Comparison of ENCODE assay signal across 23 mouse cellular contexts in genomic region chr6:38866761-38867160, GRCm38 (mm10). TPM values are rescaled to one million over a fixed set of nuclear protein-coding genes. Genes with fewer than 3 reads are reported as not detected.
DNase-seq lines count a peak whose midpoint lies in the region; ATAC-seq and TF ChIP-seq lines count a peak whose summit lies in the region.
"Had no signal": no experiment of that assay in that cellular context is flagged by ENCODE, and none has a peak within 500 bp of the region (broad histone marks: within the 10 kb centered on the region; RNA-seq: fewer than 3 reads in every experiment).

No protein-coding gene starts in this region.

- peaks cover 31% of the 10 kb centered on the region for H3K79me2 ChIP-seq in liver, adult 2 months (ENCODE audit: control insufficient read depth, insufficient read depth, low read length)

- TF ChIP-seq CTCF in kidney, adult 2 months (conservative IDR thresholded peaks at IDR 0.05; ENCODE audit: insufficient read depth, insufficient read length, low read depth, low read length), result no peak
- TF ChIP-seq CTCF in liver, adult 2 months (IDR thresholded peaks at IDR 0.05; ENCODE audit: low read depth, low read length), result no peak
- TF ChIP-seq CTCF in liver, embryonic 14.5 days (IDR thresholded peaks at IDR 0.05; ENCODE audit: low read depth), result no peak

- H3K9ac ChIP-seq in liver, adult 2 months (ENCODE audit: low read depth, low read length), result no peak overlapping the region
- no peak overlapping the region for H3K9ac ChIP-seq in liver, embryonic 11.5 days (ENCODE audit: low read depth, low read length)
- peak overlapping the region; percentile 45 for H3K9ac ChIP-seq in liver, embryonic 14.5 days (replicated peaks)
- H3K9ac ChIP-seq in liver, embryonic 16.5 days (ENCODE audit: low read depth, low read length), result peak overlapping the region; percentile 13; the same call in 1 of the 2 replicates
- H3K9ac ChIP-seq: embryonic facial prominence, embryonic 13.5 days; forebrain, embryonic 15.5 days; heart, embryonic 12.5 days; hindbrain, embryonic 14.5 days had no signal

- H3K27me3 ChIP-seq in kidney, adult 2 months (replicated peaks; ENCODE audit: control insufficient read depth, insufficient read depth, low read length), result no peaks in the 10 kb centered on the region
- no peaks in the 10 kb centered on the region for H3K27me3 ChIP-seq in liver, adult 2 months (ENCODE audit: control insufficient read depth, insufficient read depth, low read length)
- H3K27me3 ChIP-seq in liver, embryonic 11.5 days (replicated peaks; ENCODE audit: control insufficient read depth, insufficient read depth, low read length), result no peaks in the 10 kb centered on the region
- H3K27me3 ChIP-seq in liver, embryonic 14.5 days (ENCODE audit: control insufficient read depth, insufficient read depth, low read length), result no peaks in the 10 kb centered on the region
- H3K27me3 ChIP-seq in liver, embryonic 16.5 days (ENCODE audit: control insufficient read depth, insufficient read depth, low read depth, low read length), result no peaks in the 10 kb centered on the region
- H3K27me3 ChIP-seq: embryonic facial prominence, embryonic 13.5 days; forebrain, embryonic 15.5 days; heart, embryonic 12.5 days had no signal

- H3K9me3 ChIP-seq in liver, embryonic 11.5 days (ENCODE audit: control insufficient read depth, low read length), result no peaks in the 10 kb centered on the region
- no peaks in the 10 kb centered on the region for H3K9me3 ChIP-seq in liver, embryonic 14.5 days (ENCODE audit: control insufficient read depth, low read length)
- H3K9me3 ChIP-seq in liver, embryonic 16.5 days (replicated peaks; ENCODE audit: control insufficient read depth, low read length), result no peaks in the 10 kb centered on the region
- H3K9me3 ChIP-seq: embryonic facial prominence, embryonic 13.5 days; forebrain, embryonic 10.5 days; forebrain, embryonic 15.5 days; heart, embryonic 12.5 days had no signal

- no peak for ATAC-seq in liver, embryonic 11.5 days (replicated peaks; ENCODE audit: low FRiP score)
- ATAC-seq in liver, embryonic 14.5 days (ENCODE audit: insufficient read depth), result no peak
- ATAC-seq in liver, embryonic 16.5 days (ENCODE audit: low read depth), result no peak
- ATAC-seq: forebrain, embryonic 15.5 days; lung, postnatal 0 days; midbrain, embryonic 16.5 days had no signal

- DNase-seq in kidney, adult 2 months, result peak; percentile 56
- DNase-seq in kidney, adult 8-10 months, result no peak
- DNase-seq in liver, adult 2 months (ENCODE audit: extremely low read depth, low read depth, low spot score), result peak; percentile 84
- no peak for DNase-seq in liver, embryonic 11.5 days (ENCODE audit: low spot score)
- no peak for DNase-seq in liver, embryonic 14.5 days (ENCODE audit: low read depth in 3 of 3, low spot score in 3 of 3)
- DNase-seq in spleen, postnatal 4 days (ENCODE audit: low spot score in 2 of 2), result no peak
- DNase-seq: adrenal gland, postnatal 25 days; B cell, adult 2 months; cerebellum, adult 11-12 months; cerebellum, adult 9-11 months; lung, adult 18-20 months; lung, postnatal 4 days; right cerebral cortex, adult 18-20 months; right cerebral cortex, postnatal 4 days; thymus, postnatal 4 days had no signal

- H3K4me1 ChIP-seq in kidney, adult 2 months (ENCODE audit: control insufficient read depth, insufficient read depth, low read length), result peaks cover 47% of the 10 kb centered on the region
- H3K4me1 ChIP-seq in liver, adult 2 months (ENCODE audit: control insufficient read depth, insufficient read depth, low read length), result peaks cover 41% of the 10 kb centered on the region
- H3K4me1 ChIP-seq in liver, embryonic 11.5 days (replicated peaks; ENCODE audit: control insufficient read depth, insufficient read depth, low read length), result peaks cover 63% of the 10 kb centered on the region
- H3K4me1 ChIP-seq in liver, embryonic 14.5 days (replicated peaks; ENCODE audit: control insufficient read depth in 2 of 2, insufficient read depth in 2 of 2, low read length in 1 of 2), result peaks cover 46 to 58% of the 10 kb centered on the region in 2 experiments
- peaks cover 63% of the 10 kb centered on the region for H3K4me1 ChIP-seq in liver, embryonic 16.5 days (ENCODE audit: control insufficient read depth, low read depth, low read length)

- H3K36me3 ChIP-seq in kidney, adult 2 months (ENCODE audit: control insufficient read depth, insufficient read depth, low read length), result no peaks in the 10 kb centered on the region
- H3K36me3 ChIP-seq in liver, adult 2 months (ENCODE audit: control insufficient read depth, insufficient read depth, low read length), result no peaks in the 10 kb centered on the region
- peaks cover 4% of the 10 kb centered on the region; the same call in 1 of the 2 replicates for H3K36me3 ChIP-seq in liver, embryonic 11.5 days (ENCODE audit: control insufficient read depth, insufficient read depth, low read length)
- H3K36me3 ChIP-seq in liver, embryonic 14.5 days (replicated peaks; ENCODE audit: control insufficient read depth, insufficient read depth, low read depth), result peaks cover 30% of the 10 kb centered on the region
- peaks cover 8% of the 10 kb centered on the region for H3K36me3 ChIP-seq in liver, embryonic 16.5 days (ENCODE audit: control insufficient read depth, insufficient read depth)
- H3K36me3 ChIP-seq: embryonic facial prominence, embryonic 13.5 days had no signal

- no peak overlapping the region for H3K4me2 ChIP-seq in liver, embryonic 11.5 days
- peak overlapping the region; percentile 28; the same call in 1 of the 2 replicates for H3K4me2 ChIP-seq in liver, embryonic 14.5 days (ENCODE audit: low read depth)
- no peak overlapping the region for H3K4me2 ChIP-seq in liver, embryonic 16.5 days (ENCODE audit: low read depth, low read length)
- H3K4me2 ChIP-seq: embryonic facial prominence, embryonic 13.5 days; forebrain, embryonic 15.5 days; heart, embryonic 12.5 days; hindbrain, embryonic 14.5 days had no signal

- H3K27ac ChIP-seq in kidney, adult 2 months (ENCODE audit: insufficient read depth, low read depth, low read length), result peak overlapping the region; percentile 4; the same call in 1 of the 2 replicates
- H3K27ac ChIP-seq in liver, adult 2 months (replicated peaks; ENCODE audit: insufficient read depth, low read depth, low read length), result peak overlapping the region; percentile 62
- H3K27ac ChIP-seq in liver, embryonic 11.5 days (ENCODE audit: low read depth, low read length), result no peak overlapping the region
- peak overlapping the region; percentile 36 for H3K27ac ChIP-seq in liver, embryonic 14.5 days
- H3K27ac ChIP-seq in liver, embryonic 16.5 days (ENCODE audit: low read length), result peak overlapping the region; percentile 68
- H3K27ac ChIP-seq: embryonic facial prominence, embryonic 13.5 days; forebrain, embryonic 10.5 days; forebrain, embryonic 15.5 days; hindbrain, embryonic 14.5 days had no signal

- no peak overlapping the region for H3K4me3 ChIP-seq in kidney, adult 2 months (ENCODE audit: insufficient read depth, low read depth, low read length)
- H3K4me3 ChIP-seq in liver, adult 2 months (ENCODE audit: insufficient read depth, low read depth, low read length), result no peak overlapping the region
- H3K4me3 ChIP-seq in liver, embryonic 11.5 days (ENCODE audit: low read depth, low read length), result no peak overlapping the region
- H3K4me3 ChIP-seq in liver, embryonic 14.5 days (ENCODE audit: insufficient read depth in 1 of 2, low read depth in 2 of 2, low read length in 2 of 2), result no peak overlapping the region
- H3K4me3 ChIP-seq in liver, embryonic 16.5 days (ENCODE audit: low read depth, low read length), result no peak overlapping the region
- H3K4me3 ChIP-seq: embryonic facial prominence, embryonic 13.5 days; forebrain, embryonic 10.5 days; forebrain, embryonic 15.5 days; heart, embryonic 12.5 days had no signal

- no peak for TF ChIP-seq POLR2A in kidney, adult 2 months (IDR thresholded peaks at IDR 0.05; ENCODE audit: low read depth, low read length)
- no peak for TF ChIP-seq POLR2A in liver, adult 2 months (IDR thresholded peaks at IDR 0.05; ENCODE audit: extremely low read depth, insufficient read depth, low read length)

- 22% methylated on average over 2 of the region's 2 CpGs for WGBS in kidney, adult 2 months
- WGBS in liver, adult 2 months, result 22% methylated on average over 2 of the region's 2 CpGs
- WGBS in liver, embryonic 11.5 days, result 79% methylated on average over 2 of the region's 2 CpGs
- WGBS in liver, embryonic 14.5 days (ENCODE audit: insufficient replicate concordance), result 62% methylated on average over 2 of the region's 2 CpGs
- 77% methylated on average over 2 of the region's 2 CpGs for WGBS in liver, embryonic 16.5 days (ENCODE audit: insufficient replicate concordance)

- no peak for TF ChIP-seq EP300 in liver, embryonic 14.5 days (IDR thresholded peaks at IDR 0.05; ENCODE audit: low read depth)

RNA-seq across cellular contexts. Expression of gene Tbxas1, which starts 8.4 kb away (rescaled TPM):
- polyA plus RNA-seq in kidney, adult 2 months (2012; rRNA removed), result 19.5 and 21.5 TPM in 2 replicates
- total RNA-seq in liver, adult 2 months (2014; rRNA removed), result 3.5 and 4.9 TPM in 2 replicates
- polyA plus RNA-seq in liver, adult 2 months (2012; rRNA removed), result 0.61 and 1.1 TPM in 2 replicates
- polyA plus RNA-seq in liver, embryonic 11.5 days (2014; fragmentation: Nextera tagmentation; extraction: Ambion mirVana), result 11.5 and 12.0 TPM in 2 replicates
- polyA plus RNA-seq in liver, embryonic 14.5 days (2012; rRNA removed), result 4.5 and 5.1 TPM in 2 replicates
- polyA plus RNA-seq in liver, embryonic 14.5 days (2014; fragmentation: Nextera tagmentation; extraction: Ambion mirVana), result 6.3 and 8.4 TPM in 2 replicates
- 10.8 and 12.8 TPM in 2 replicates for polyA plus RNA-seq in liver, embryonic 16.5 days (2015; fragmentation: Nextera tagmentation; extraction: Ambion mirVana)

RNA-seq across cellular contexts. Expression of gene Hipk2, which starts 9.2 kb away (rescaled TPM):
- polyA plus RNA-seq in kidney, adult 2 months (2012; rRNA removed), result 46.4 and 50.8 TPM in 2 replicates
- 8.5 and 10.4 TPM in 2 replicates for total RNA-seq in liver, adult 2 months (2014; rRNA removed)
- 22.2 and 23.5 TPM in 2 replicates for polyA plus RNA-seq in liver, adult 2 months (2012; rRNA removed)
- polyA plus RNA-seq in liver, embryonic 11.5 days (2014; fragmentation: Nextera tagmentation; extraction: Ambion mirVana), result 21.4 and 27.4 TPM in 2 replicates
- polyA plus RNA-seq in liver, embryonic 14.5 days (2012; rRNA removed), result 10.7 and 12.3 TPM in 2 replicates
- polyA plus RNA-seq in liver, embryonic 14.5 days (2014; fragmentation: Nextera tagmentation; extraction: Ambion mirVana), result 13.0 and 15.5 TPM in 2 replicates
- polyA plus RNA-seq in liver, embryonic 16.5 days (2015; fragmentation: Nextera tagmentation; extraction: Ambion mirVana), result 17.5 and 19.8 TPM in 2 replicates

Comparison
In these comparisons a context has a peak if more than half of its experiments do, and no peak if none do; other contexts are left out.
1. DNase-seq: peak in kidney, adult 2 months (single experiment) and liver, adult 2 months (single experiment); none in kidney, adult 8-10 months (0 of 2), liver, embryonic 11.5 days (single experiment), liver, embryonic 14.5 days (0 of 3) and spleen, postnatal 4 days (0 of 2).
2. H3K9ac ChIP-seq: peak in liver, embryonic 14.5 days (single experiment) and liver, embryonic 16.5 days (single experiment); none in liver, adult 2 months (single experiment) and liver, embryonic 11.5 days (single experiment).